Mouse (Mus musculus) cerebellum, postnatal 14 days (tissue): Measurements from ENCODE around the gene Spdef.

Experiments used
- DNase-seq, 2 experiments: peaks; one replicate each; pipeline ENCODE4 v3.0.0; 2021; ENCODE audit warnings: mixed read lengths in 2 of 2

Gene Spdef

GRCm38 (mm10) chr17:27728770-27729169 lies at the start of gene Spdef:
Gene Spdef, minus strand, starts transcription at chr17:27728955.
- DNase-seq: peak in 1 of 2 experiments; percentile 16

DNA sequence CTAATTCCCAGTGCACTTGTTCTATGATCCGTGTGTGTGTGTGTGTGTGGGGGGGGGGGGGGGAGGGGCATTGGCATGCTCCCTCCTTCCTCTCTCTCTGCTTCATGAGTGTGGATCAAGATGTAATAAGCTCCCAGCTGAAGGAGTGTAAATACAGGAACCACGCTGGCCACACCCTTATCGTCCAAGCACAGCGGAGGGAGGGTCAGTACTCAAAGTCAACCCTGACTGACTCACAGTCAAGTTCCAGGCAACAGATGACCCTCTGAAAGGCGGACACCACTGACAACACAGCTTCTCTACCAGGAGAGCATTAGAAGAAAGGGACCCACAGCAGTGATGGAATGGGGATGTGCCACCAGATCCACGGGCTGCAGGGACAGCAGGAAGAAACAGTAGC lies 49.1 kb upstream of the Spdef start:
- no peak for DNase-seq

DNA sequence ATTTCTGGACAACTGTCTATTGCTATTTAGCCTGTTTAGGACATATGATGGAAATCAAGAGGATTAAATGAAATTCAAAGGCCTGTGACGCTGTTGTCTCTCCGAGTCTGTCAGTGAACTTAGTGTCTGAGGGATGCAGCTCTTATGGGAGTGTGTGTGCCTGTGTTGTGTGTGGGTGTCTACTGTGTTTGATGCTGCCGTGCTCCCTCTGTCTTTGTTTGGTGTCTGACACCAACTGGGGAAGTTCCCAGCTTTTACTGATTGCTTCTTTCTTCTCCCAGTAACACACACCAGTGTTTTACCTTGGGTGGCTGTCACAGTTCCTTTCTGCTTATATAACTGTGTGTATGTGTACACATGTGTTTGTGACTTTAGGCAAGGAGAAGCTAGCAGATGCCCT lies 45.4 kb upstream of the Spdef start:
- DNase-seq: no peak

DNA sequence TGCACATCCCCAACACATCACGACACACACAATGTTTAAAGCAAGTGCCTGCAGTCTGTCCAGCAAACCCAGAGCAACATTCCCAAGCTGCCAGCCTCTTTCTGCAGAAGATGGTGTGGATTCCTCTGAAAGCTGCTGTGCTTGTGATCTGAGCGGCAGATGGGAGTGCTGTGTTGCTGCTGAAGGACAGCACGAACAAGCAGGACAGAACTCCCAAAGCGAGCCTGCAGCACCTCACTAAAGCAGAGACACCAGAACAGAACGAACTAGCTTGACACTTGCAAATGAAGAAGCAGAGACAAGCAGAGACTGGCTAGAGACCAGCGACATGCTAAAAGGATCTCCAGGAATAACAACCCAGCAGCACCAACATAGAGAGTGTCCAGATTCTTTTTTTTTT lies 42.9 kb upstream of the Spdef start:
- no peak for DNase-seq

DNA sequence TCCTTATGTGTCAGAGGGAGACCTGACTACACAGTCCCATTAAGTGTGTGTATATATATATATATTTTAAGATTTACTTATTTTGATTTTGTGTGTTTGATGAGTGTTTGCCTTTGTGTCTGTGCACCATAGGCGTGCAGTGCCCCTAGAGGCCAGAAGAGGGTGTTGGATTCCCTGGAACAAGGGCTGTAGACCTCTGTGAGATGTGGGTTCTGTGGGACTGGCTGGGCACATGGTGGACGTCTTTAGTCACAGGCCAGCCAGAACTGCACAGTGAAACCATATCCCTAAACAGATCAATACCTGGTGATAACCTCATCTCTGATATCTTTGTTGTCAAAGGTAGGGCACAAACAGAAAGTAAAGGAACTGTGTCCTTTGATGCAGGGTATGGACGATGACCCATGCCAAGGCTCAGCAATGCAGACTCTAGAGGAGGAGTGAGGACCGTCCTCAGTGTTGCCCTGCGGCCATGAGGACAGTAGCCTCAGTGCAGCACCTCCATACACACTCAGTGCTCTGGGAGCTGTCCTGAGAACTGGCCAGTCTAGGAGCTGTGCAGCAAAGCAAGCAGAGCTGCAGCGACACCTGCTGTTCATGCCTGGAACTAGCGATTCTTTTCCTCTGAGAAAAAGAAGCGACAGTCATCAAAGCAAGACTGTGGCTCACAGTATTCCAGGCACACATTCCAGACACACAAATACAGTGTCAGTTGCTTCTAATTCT lies 40.2 kb upstream of the Spdef start:
- DNase-seq: peak; percentile 94 to 96

GRCm38 (mm10) chr17:27767543-27767942 lies 38.8 kb upstream of the Spdef start:
- no peak for DNase-seq

- DNase-seq: no peak
These were observed 38.4 kb upstream of the Spdef start for GRCm38 (mm10) chr17:27767120-27767519.

DNA sequence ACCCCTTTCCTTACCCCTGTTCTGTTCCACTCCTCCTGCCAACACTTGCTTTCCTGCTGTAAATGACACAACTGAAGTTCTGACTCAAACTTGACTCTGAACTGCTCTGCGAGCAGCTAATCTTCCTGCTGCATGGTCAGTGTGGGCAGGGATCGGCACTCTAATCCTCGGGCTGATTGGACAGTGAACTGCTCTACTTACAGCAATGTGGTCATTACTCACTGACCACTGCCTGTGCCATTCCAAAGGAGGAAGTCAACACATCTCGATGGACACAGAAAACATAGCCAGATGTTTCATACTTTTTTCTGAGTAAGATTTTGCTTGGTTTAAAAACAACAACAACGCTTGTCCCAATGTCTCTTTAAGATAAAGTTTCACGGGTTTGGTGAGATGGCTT lies 36.3 kb upstream of the Spdef start:
- DNase-seq: no peak

- no peak for DNase-seq
These were observed 35.7 kb upstream of the Spdef start for GRCm38 (mm10) chr17:27764453-27764852.

- DNase-seq: no peak
These were observed 34.1 kb upstream of the Spdef start for GRCm38 (mm10) chr17:27762884-27763283.

GRCm38 (mm10) chr17:27761639-27762336 lies 33.0 kb upstream of the Spdef start:
- peak; percentile 93 to 96 for DNase-seq

- no peak for DNase-seq
These were observed 31.4 kb upstream of the Spdef start for GRCm38 (mm10) chr17:27760169-27760568.

- DNase-seq: peak; percentile 63 to 69
These were observed 22.8 kb upstream of the Spdef start for GRCm38 (mm10) chr17:27751314-27752202.

DNA sequence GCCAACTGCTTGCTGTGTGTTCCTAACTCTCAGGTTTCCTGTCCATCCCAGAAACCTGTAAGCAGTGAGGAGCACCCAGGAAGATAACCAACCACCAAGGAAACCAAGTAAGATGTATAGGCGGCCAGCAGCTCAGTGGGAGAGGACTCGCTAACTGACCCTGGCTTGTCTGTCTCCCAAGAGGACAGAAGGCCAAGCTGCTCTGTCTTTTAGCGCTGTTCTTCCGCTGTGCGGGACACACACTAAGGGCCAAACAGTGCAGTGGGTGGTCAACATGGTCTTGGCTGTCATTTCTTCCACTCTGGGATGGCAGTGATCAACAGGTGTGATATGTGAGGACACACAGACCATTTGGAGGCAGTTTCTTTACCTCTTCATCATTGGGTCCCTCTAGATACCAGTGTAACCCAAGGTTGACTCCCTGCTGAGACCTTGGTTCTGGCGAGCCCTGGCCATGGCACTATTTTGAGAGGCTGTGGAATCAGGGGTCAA lies 21.7 kb upstream of the Spdef start:
- DNase-seq: peak in 1 of 2 experiments; percentile 56

- no peak for DNase-seq
These were observed 19.4 kb upstream of the Spdef start for GRCm38 (mm10) chr17:27748123-27748522.

DNA sequence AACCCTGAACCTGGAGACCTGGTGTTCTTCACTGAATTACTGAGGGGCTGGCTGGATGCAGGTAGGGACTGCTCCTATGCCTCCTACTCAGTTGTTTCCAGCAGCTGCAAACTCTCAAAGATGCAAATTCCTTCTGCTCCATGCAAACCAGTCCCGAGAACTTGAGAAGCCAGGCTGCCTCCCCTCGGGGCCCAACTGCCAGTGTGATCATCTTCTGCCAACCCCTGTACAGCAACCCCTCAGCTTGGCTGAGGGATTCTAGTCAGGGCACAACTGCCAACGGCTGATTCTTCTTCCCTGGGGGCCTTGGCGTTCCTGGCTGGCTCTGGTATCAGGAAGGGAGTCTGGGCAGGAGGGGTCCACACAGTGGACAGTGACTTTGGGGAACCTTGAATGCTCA lies 17.7 kb upstream of the Spdef start:
- no peak for DNase-seq

- peak; percentile 54 to 66 for DNase-seq
These were observed 12.2 kb upstream of the Spdef start for GRCm38 (mm10) chr17:27740961-27741360.

GRCm38 (mm10) chr17:27734344-27735073 lies 5.8 kb upstream of the Spdef start:
- DNase-seq: peak in 1 of 2 experiments; percentile 15

DNA sequence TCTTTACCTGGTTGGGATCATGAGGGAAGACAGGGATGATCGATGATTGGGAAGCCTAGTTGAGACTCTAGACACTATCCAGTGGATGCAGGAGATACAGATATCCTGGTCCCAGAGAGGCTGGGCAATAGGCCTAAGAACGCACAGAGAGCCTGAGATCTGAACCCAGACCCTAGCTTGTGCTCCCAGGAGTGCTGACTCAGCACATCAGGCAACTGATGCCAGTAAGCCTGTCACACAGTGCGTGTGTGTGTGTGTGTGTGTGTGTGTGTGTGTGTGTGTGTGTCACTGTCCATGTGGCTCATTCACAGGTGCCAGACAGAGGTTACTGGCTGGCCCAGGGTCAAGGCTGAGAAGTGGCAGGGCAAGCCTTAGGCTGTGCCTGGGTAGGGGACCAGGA lies 3.9 kb upstream of the Spdef start:
- DNase-seq: peak in 1 of 2 experiments; percentile 24

DNA sequence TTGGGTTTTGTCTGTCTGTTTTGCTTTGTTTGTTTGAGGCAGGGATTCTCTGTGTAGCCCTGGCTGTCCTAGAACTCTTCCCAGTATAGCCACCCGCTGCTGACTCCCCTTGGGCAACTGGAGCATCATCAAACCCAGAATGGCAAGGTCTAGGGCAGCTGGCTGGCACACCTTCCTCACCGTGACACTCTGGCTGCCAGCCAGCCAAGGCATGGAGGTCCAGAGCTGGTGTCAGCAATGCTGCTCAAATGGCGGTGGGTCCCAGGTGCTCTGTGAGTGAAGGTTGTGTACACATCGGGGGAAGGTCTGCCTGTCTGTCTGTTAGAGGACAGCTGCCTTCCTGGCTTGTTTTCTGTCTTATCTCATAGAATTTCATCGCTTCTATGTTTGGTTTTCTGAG lies 3.4 kb upstream of the Spdef start:
- DNase-seq: peak in 1 of 2 experiments; percentile 53

- DNase-seq: no peak
These were observed 2.2 kb downstream of the Spdef start for GRCm38 (mm10) chr17:27726527-27726926.

GRCm38 (mm10) chr17:27725412-27725811 lies 3.3 kb downstream of the Spdef start:
- DNase-seq: peak in 1 of 2 experiments; percentile 28
